Mouse (Mus musculus) intestine, embryonic 16.5 days (tissue): ENCODE results near the gene Cat. TPM values are rescaled to one million over a fixed set of nuclear protein-coding genes. Genes with fewer than 3 reads are reported as not detected.

Experiments used
- ATAC-seq: fragments of 200-750 bp; cut with Nextera tagmentation; 2 replicates; pipeline ENCODE4 v1.8.0; 2017; ENCODE audit warnings: moderate TSS enrichment, moderate library complexity
- H3K27ac ChIP-seq: fragments of 300-500 bp; sonication (generic); 2 replicates; pipeline ENCODE4 v1.5.1; 2014; ENCODE audit warnings: mild to moderate bottlenecking, low read length
- H3K27me3 ChIP-seq: fragments of 300-500 bp; sonication (generic); replicated peaks from 2 replicates; pipeline ENCODE4 v1.6.1; 2014; ENCODE audit warnings: low read length, control low read depth, mixed read lengths; ENCODE audit not compliant: control insufficient read depth, insufficient read depth
- H3K36me3 ChIP-seq: fragments of 300-500 bp; sonication (generic); 2 replicates; pipeline ENCODE4 v1.6.1; 2014; ENCODE audit warnings: low read length, control low read depth; ENCODE audit not compliant: control insufficient read depth, insufficient read depth
- H3K4me1 ChIP-seq: fragments of 300-500 bp; sonication (generic); 2 replicates; pipeline ENCODE4 v1.6.1; 2014; ENCODE audit warnings: low read length, control low read depth, mixed read lengths; ENCODE audit not compliant: control insufficient read depth, insufficient read depth
- H3K4me2 ChIP-seq: fragments of 300-500 bp; sonication (generic); 2 replicates; pipeline ENCODE4 v1.6.1; 2014; ENCODE audit warnings: low read depth, low read length, control low read depth
- H3K4me3 ChIP-seq: fragments of 300-500 bp; sonication (generic); 2 replicates; pipeline ENCODE4 v1.5.1; 2014; ENCODE audit warnings: mild to moderate bottlenecking, low read length
- H3K9ac ChIP-seq: fragments of 300-500 bp; sonication (generic); 2 replicates; pipeline ENCODE4 v1.6.1; 2014; ENCODE audit warnings: low read depth, low read length
- H3K9me3 ChIP-seq: fragments of 300-500 bp; sonication (generic); 2 replicates; pipeline ENCODE4 v1.6.1; 2016; ENCODE audit warnings: low read length, control low read depth; ENCODE audit not compliant: control insufficient read depth
- WGBS: fragments of 180-500 bp; shearing (Covaris S2); extraction: QIAGEN DNeasy Blood & Tissue Kit; methylation state at CpG from one replicate; pipeline ENCODE4 v1.1.7; 2014; 5-methylcytosine and 5-hydroxymethylcytosine counted together
- polyA plus RNA-seq: library from polyadenylated mRNA; unstranded; fragments of >200 nt; fragmentation: Nextera tagmentation; extraction: Ambion mirVana; gene quantifications from 2 replicates; pipeline ENCODE4 v1.2.1, GENCODE M21; 2015

The Cat gene
- polyA plus RNA-seq, 1 experiment from 2014 or later, result 169 TPM

- H3K27me3 ChIP-seq, result no peaks in the 10 kb centered on the region
- no peak overlapping the region for H3K27ac ChIP-seq
- no peak overlapping the region for H3K9ac ChIP-seq
- WGBS, result 88% methylated on average over 8 of the region's 8 CpGs
- H3K4me2 ChIP-seq, result no peak overlapping the region
- H3K4me3 ChIP-seq, result no peak overlapping the region
- peaks cover 22% of the 10 kb centered on the region for H3K4me1 ChIP-seq
- no peaks in the 10 kb centered on the region for H3K9me3 ChIP-seq
- ATAC-seq, result no peak
- H3K36me3 ChIP-seq, result 0 out of 2 replicates have a peak, but pooled peaks cover 3% of the 10 kb centered on the region
Measured at GRCm38 (mm10) chr2:103480240-103480639, 4.7 kb downstream of the Cat start.

GRCm38 (mm10) chr2:103478326-103478725 is 6.6 kb downstream of the Cat start:
- Histone ChIP-seq H3K4me1 (peaks cover 13% of the 10 kb centered on the region), H3K27me3 (no peaks in the 10 kb centered on the region), H3K9ac (no peak overlapping the region), H3K36me3 (peaks cover 8% of the 10 kb centered on the region; the same call in 1 of the 2 replicates), H3K4me2 (no peak overlapping the region), H3K27ac (peak overlapping the region; percentile 16; the same call in 1 of the 2 replicates), H3K4me3 (no peak overlapping the region), H3K9me3 (no peaks in the 10 kb centered on the region)
- ATAC-seq, result no peak
- 95% methylated on average over 3 of the region's 3 CpGs for WGBS

- Histone ChIP-seq H3K9me3 (no peaks in the 10 kb centered on the region), H3K27ac (peak overlapping the region; percentile 41; the same call in 1 of the 2 replicates), H3K9ac (no peak overlapping the region), H3K4me1 (peaks cover 7% of the 10 kb centered on the region; the same call in 1 of the 2 replicates), H3K4me3 (no peak overlapping the region), H3K27me3 (no peaks in the 10 kb centered on the region), H3K36me3 (peaks cover 12% of the 10 kb centered on the region), H3K4me2 (no peak overlapping the region)
- ATAC-seq, result peak; percentile 96
- WGBS, result 64% methylated on average over 4 of the region's 4 CpGs
Measured at GRCm38 (mm10) chr2:103477456-103477855, 7.5 kb downstream of the Cat start.

- WGBS, result 80% methylated on average over 11 of the region's 11 CpGs
- peaks cover 4% of the 10 kb centered on the region; the same call in 1 of the 2 replicates for H3K4me1 ChIP-seq
- no peak for ATAC-seq
- no peak overlapping the region for H3K4me3 ChIP-seq
- no peaks in the 10 kb centered on the region for H3K9me3 ChIP-seq
- H3K4me2 ChIP-seq, result no peak overlapping the region
- no peaks in the 10 kb centered on the region for H3K27me3 ChIP-seq
- H3K9ac ChIP-seq, result no peak overlapping the region
- peaks cover 12% of the 10 kb centered on the region for H3K36me3 ChIP-seq
- peak overlapping the region; percentile 61 for H3K27ac ChIP-seq
Measured at GRCm38 (mm10) chr2:103476657-103477056, 8.3 kb downstream of the Cat start.

DNA sequence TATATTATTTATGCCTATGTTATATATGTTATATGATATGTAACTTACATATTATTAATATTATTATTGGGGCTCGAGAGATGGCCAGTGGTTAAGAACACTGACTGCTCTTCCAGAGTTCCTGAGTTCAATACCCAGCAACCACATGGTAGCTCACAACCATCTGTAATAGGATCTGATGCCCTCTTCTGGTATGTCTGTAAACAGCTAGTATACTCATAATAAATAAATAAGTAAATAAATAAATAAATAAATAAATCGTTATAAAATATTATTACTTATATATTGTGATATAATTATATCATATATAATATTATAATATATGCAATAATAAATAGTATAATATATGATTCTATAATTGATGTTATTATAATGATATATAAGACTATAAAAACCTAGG is 8.8 kb downstream of the Cat start:
- H3K9me3 ChIP-seq, result no peaks in the 10 kb centered on the region
- no peaks in the 10 kb centered on the region for H3K27me3 ChIP-seq
- no peak overlapping the region for H3K9ac ChIP-seq
- no peak overlapping the region for H3K4me2 ChIP-seq
- H3K27ac ChIP-seq, result no peak overlapping the region
- ATAC-seq, result no peak
- WGBS, result 84% methylated on average over 2 of the region's 2 CpGs
- peaks cover 13% of the 10 kb centered on the region for H3K36me3 ChIP-seq
- no peak overlapping the region for H3K4me3 ChIP-seq
- H3K4me1 ChIP-seq, result peaks cover 4% of the 10 kb centered on the region; the same call in 1 of the 2 replicates

- WGBS, result 94% methylated on average over 3 of the region's 3 CpGs
- no peak overlapping the region for H3K4me2 ChIP-seq
- no peak for ATAC-seq
- peaks cover 15% of the 10 kb centered on the region for H3K36me3 ChIP-seq
- no peak overlapping the region for H3K27ac ChIP-seq
- H3K9ac ChIP-seq, result no peak overlapping the region
- peaks cover 4% of the 10 kb centered on the region; the same call in 1 of the 2 replicates for H3K4me1 ChIP-seq
- H3K4me3 ChIP-seq, result no peak overlapping the region
- H3K9me3 ChIP-seq, result no peaks in the 10 kb centered on the region
- no peaks in the 10 kb centered on the region for H3K27me3 ChIP-seq
Measured at GRCm38 (mm10) chr2:103473362-103473761, 11.6 kb downstream of the Cat start.

- WGBS, result 63% methylated on average over 10 of the region's 10 CpGs
- H3K27me3 ChIP-seq, result no peaks in the 10 kb centered on the region
- peak; percentile 86 for ATAC-seq
- H3K36me3 ChIP-seq, result peaks cover 14% of the 10 kb centered on the region
- no peak overlapping the region for H3K27ac ChIP-seq
- H3K9me3 ChIP-seq, result no peaks in the 10 kb centered on the region
- no peak overlapping the region for H3K4me3 ChIP-seq
- no peak overlapping the region for H3K9ac ChIP-seq
- no peak overlapping the region for H3K4me2 ChIP-seq
- H3K4me1 ChIP-seq, result peaks cover 5% of the 10 kb centered on the region
Measured at GRCm38 (mm10) chr2:103466984-103467588, 17.9 kb downstream of the Cat start.

- H3K36me3 ChIP-seq, result peaks cover 15% of the 10 kb centered on the region
- H3K4me2 ChIP-seq, result no peak overlapping the region
- no peak overlapping the region for H3K4me3 ChIP-seq
- no peak overlapping the region for H3K27ac ChIP-seq
- 73% methylated on average over 3 of the region's 3 CpGs for WGBS
- H3K27me3 ChIP-seq, result no peaks in the 10 kb centered on the region
- no peak overlapping the region for H3K9ac ChIP-seq
- no peak for ATAC-seq
- no peaks in the 10 kb centered on the region for H3K9me3 ChIP-seq
- H3K4me1 ChIP-seq, result peaks cover 8% of the 10 kb centered on the region
Measured at GRCm38 (mm10) chr2:103466272-103466671, 18.7 kb downstream of the Cat start.

DNA sequence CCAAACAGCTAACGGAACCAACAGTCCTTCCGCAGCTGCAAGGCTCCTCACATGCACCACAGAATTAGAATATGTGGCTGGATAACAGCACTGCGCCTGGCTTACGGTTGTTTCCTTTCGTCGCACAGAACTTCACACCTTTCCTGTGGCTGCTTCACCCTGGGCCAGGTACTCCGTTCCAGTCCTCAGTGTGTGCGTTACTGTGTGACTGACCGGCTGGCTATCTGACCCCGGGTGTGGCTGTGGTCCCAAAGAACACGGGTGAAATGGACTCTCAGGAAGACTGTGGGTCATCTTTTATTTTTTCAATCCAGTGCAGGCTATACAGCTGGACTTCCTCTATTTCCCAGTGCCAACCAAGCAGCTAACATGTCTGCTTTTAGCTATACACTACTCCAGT is 19.5 kb downstream of the Cat start:
- Histone ChIP-seq H3K4me3 (no peak overlapping the region), H3K9ac (no peak overlapping the region), H3K36me3 (peaks cover 17% of the 10 kb centered on the region), H3K4me1 (peaks cover 8% of the 10 kb centered on the region), H3K9me3 (no peaks in the 10 kb centered on the region), H3K4me2 (no peak overlapping the region), H3K27ac (no peak overlapping the region), H3K27me3 (no peaks in the 10 kb centered on the region)
- 92% methylated on average over 11 of the region's 11 CpGs for WGBS
- no peak for ATAC-seq

GRCm38 (mm10) chr2:103464524-103464923 is 20.4 kb downstream of the Cat start:
- Histone ChIP-seq H3K4me1 (peaks cover 8% of the 10 kb centered on the region), H3K27ac (no peak overlapping the region), H3K36me3 (peaks cover 21% of the 10 kb centered on the region), H3K4me2 (no peak overlapping the region), H3K27me3 (no peaks in the 10 kb centered on the region), H3K9ac (no peak overlapping the region), H3K9me3 (no peaks in the 10 kb centered on the region), H3K4me3 (no peak overlapping the region)
- ATAC-seq, result no peak
- 94% methylated on average over 8 of the region's 8 CpGs for WGBS
